Mouse (Mus musculus) bone marrow, adult 2 months (tissue): Measurements from ENCODE around the gene Sde2.

Experiments
- CTCF ChIP-seq: fragments of 200-500 bp; IDR thresholded peaks from 2 replicates; pipeline ENCODE4 v1.5.1; 2011; ENCODE audit warnings: low read length, control low read depth; ENCODE audit not compliant: control insufficient read depth, insufficient read depth
- POLR2A ChIP-seq: fragments of 200-500 bp; IDR thresholded peaks from 2 replicates; pipeline ENCODE4 v1.6.1; 2011; ENCODE audit warnings: low read depth, mild to moderate bottlenecking, control low read depth, low read length, borderline replicate concordance; ENCODE audit not compliant: control insufficient read depth

DNA sequence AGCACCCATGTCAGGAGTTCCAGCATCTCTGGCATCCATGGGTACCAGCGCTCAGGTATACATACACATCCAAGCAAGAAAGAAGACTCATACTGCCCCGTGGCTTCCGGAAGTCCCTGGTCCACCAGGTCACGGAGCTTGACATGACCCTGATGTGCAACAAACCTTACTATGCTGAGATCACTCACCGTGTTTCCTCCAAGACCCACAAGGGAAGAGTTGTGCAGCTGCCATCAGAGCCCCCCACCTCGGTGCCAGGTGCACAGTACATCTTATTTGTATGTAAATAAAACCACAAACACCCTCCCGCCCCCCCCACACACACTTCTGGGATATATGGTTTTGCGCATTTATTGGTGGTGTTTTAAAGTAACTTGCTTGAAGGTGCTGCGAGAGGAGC lies 24.2 kb downstream of the Sde2 start:
- no peak for TF ChIP-seq POLR2A
- no peak for TF ChIP-seq CTCF
